26 mouse cellular contexts compared by ENCODE assay signal in the genomic region with DNA sequence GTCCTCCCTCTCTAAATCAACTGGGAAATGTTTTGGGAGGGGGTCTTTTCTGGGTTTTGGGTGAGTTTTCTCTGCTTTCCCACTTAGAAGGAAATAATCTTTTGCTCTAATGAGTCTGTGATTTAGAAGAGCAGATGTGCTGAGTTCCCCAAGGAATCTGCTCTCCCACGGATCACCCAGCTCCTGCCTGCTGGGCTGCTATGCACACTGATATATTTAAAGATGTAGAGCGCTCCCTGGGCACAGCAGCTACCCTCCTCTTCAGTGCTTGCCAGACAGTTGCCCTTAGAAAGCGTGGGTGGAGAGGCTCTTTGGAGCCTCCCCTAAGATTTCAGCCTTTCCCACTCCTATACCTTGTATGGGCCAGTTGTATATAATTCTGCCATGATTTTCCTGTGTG.
A peak's percentile ranks its signal among the peaks of the same experiment; 100 is the strongest.
DNase-seq lines count a peak whose midpoint lies in the region; ATAC-seq and TF ChIP-seq lines count a peak whose summit lies in the region.
"Had no signal": no experiment of that assay in that cellular context is flagged by ENCODE, and none has a peak within 500 bp of the region (broad histone marks: within the 10 kb centered on the region; RNA-seq: fewer than 3 reads in every experiment).

No protein-coding gene starts in this region.

- H3K27me3 ChIP-seq in midbrain, embryonic 12.5 days: no peaks in the 10 kb centered on the region; the same call in 1 of the 2 replicates
- H3K27me3 ChIP-seq in midbrain, embryonic 10.5 days (ENCODE audit: low read depth, poor library complexity, severe bottlenecking): no peaks in the 10 kb centered on the region; the same call in 1 of the 2 replicates
- H3K27me3 ChIP-seq: limb, embryonic 13.5 days; lung, embryonic 15.5 days; Patski; stomach, embryonic 15.5 days had no signal

- H3K36me3 ChIP-seq in midbrain, embryonic 12.5 days: no peaks in the 10 kb centered on the region
- no peaks in the 10 kb centered on the region for H3K36me3 ChIP-seq in midbrain, embryonic 10.5 days
- H3K36me3 ChIP-seq: limb, embryonic 13.5 days; lung, embryonic 15.5 days; stomach, embryonic 15.5 days had no signal

- H3K9ac ChIP-seq in midbrain, embryonic 12.5 days (replicated peaks): no peak overlapping the region
- H3K9ac ChIP-seq: forebrain, embryonic 13.5 days; limb, embryonic 13.5 days; liver, embryonic 14.5 days; lung, embryonic 15.5 days; stomach, embryonic 15.5 days had no signal

- H3K4me3 ChIP-seq in midbrain, embryonic 12.5 days: no peak overlapping the region
- H3K4me3 ChIP-seq in midbrain, embryonic 10.5 days: no peak overlapping the region
- H3K4me3 ChIP-seq in olfactory bulb, adult 2 months (ENCODE audit: insufficient read depth, low read depth, low read length): no peak overlapping the region
- H3K4me3 ChIP-seq: forebrain, embryonic 13.5 days; limb, embryonic 13.5 days; lung, embryonic 15.5 days; stomach, embryonic 15.5 days had no signal

- TF ChIP-seq POLR2A in olfactory bulb, adult 2 months (IDR thresholded peaks at IDR 0.05; ENCODE audit: insufficient read depth, low read depth, low read length): no peak

- ATAC-seq in frontal cortex, adult (ENCODE audit: low TSS enrichment): peak; percentile 77
- ATAC-seq in midbrain, embryonic 12.5 days (ENCODE audit: low FRiP score, low read depth): no peak
- ATAC-seq: CD4-positive, CD25-positive, alpha-beta regulatory T cell, adult 4 months; Patski had no signal

- no peak for DNase-seq in frontal cortex, postnatal 25 days (ENCODE audit: low spot score in 2 of 2)
- peak; percentile 43 to 52 for DNase-seq in layer of hippocampus, adult 18-20 months (ENCODE audit: low spot score in 2 of 2)
- DNase-seq in layer of hippocampus, postnatal 10 days (ENCODE audit: low spot score in 2 of 2): no peak
- no peak for DNase-seq in midbrain, embryonic 10.5 days (ENCODE audit: low spot score)
- no peak for DNase-seq in embryo, embryonic 10 days (ENCODE audit: low spot score)
- DNase-seq: adrenal gland, adult 8-10 months; cerebellum, adult 9-10 months; gastrocnemius, postnatal 10 days; heart, adult 18-20 months; heart, postnatal 36 days; kidney, adult 8-10 months; kidney, postnatal 14 days; spleen, adult 18-20 months; thymus, adult 2 months had no signal

- no peak overlapping the region for H3K4me2 ChIP-seq in midbrain, embryonic 12.5 days (replicated peaks)
- H3K4me2 ChIP-seq: forebrain, embryonic 13.5 days; limb, embryonic 13.5 days; lung, embryonic 15.5 days; midbrain, embryonic 11.5 days; stomach, embryonic 15.5 days had no signal

- WGBS in midbrain, embryonic 12.5 days: 65% methylated on average over 3 of the region's 3 CpGs
- WGBS in midbrain, embryonic 10.5 days: 72% methylated on average over 3 of the region's 3 CpGs
- WGBS in olfactory bulb, adult 2 months: 31% methylated on average over 3 of the region's 3 CpGs

- H3K9me3 ChIP-seq in midbrain, embryonic 12.5 days: no peaks in the 10 kb centered on the region
- no peaks in the 10 kb centered on the region for H3K9me3 ChIP-seq in midbrain, embryonic 10.5 days (replicated peaks)
- H3K9me3 ChIP-seq: forebrain, embryonic 13.5 days; limb, embryonic 13.5 days; lung, embryonic 15.5 days; stomach, embryonic 15.5 days had no signal

- peak overlapping the region; percentile 49; the same call in 1 of the 2 replicates for H3K27ac ChIP-seq in midbrain, embryonic 12.5 days (replicated peaks)
- H3K27ac ChIP-seq in midbrain, embryonic 10.5 days (replicated peaks): no peak overlapping the region; the same call in 1 of the 2 replicates
- H3K27ac ChIP-seq in olfactory bulb, adult 2 months (ENCODE audit: insufficient read depth, low read depth, low read length): 0 out of 2 replicates have a peak overlapping the region, but pooled peaks have one; percentile 59
- H3K27ac ChIP-seq: forebrain, embryonic 13.5 days; limb, embryonic 13.5 days; liver, embryonic 14.5 days; lung, embryonic 15.5 days; macrophage; stomach, embryonic 15.5 days had no signal

- peaks cover 22% of the 10 kb centered on the region for H3K4me1 ChIP-seq in midbrain, embryonic 12.5 days
- peaks cover 33% of the 10 kb centered on the region for H3K4me1 ChIP-seq in midbrain, embryonic 10.5 days
- H3K4me1 ChIP-seq in olfactory bulb, adult 2 months (ENCODE audit: control insufficient read depth, insufficient read depth, low read length): peaks cover 51% of the 10 kb centered on the region
- H3K4me1 ChIP-seq: lung, embryonic 15.5 days; stomach, embryonic 15.5 days had no signal

- no peak for TF ChIP-seq CTCF in olfactory bulb, adult 2 months (IDR thresholded peaks at IDR 0.05; ENCODE audit: insufficient read depth, low read depth, low read length)

Comparison
In these comparisons a context has a peak if more than half of its experiments do, and no peak if none do; other contexts are left out.
1. DNase-seq: peak in layer of hippocampus, adult 18-20 months (2 of 2); none in frontal cortex, postnatal 25 days (0 of 2), layer of hippocampus, postnatal 10 days (0 of 2), midbrain, embryonic 10.5 days (single experiment) and embryo, embryonic 10 days (single experiment).